Mouse (Mus musculus) cortical plate, adult 2 months (tissue): Measurements from ENCODE around the gene Adam10. TPM values are rescaled to one million over a fixed set of nuclear protein-coding genes. Genes with fewer than 3 reads are reported as not detected.
A peak's percentile ranks its signal among the peaks of the same experiment; 100 is the strongest.

Experiments used
- H3K27ac ChIP-seq: fragments of 200-500 bp; 2 replicates; pipeline ENCODE4 v1.5.1; 2012; ENCODE audit warnings: low read length, control low read depth, inconsistent platforms; ENCODE audit not compliant: insufficient read depth
- H3K4me1 ChIP-seq: fragments of 200-500 bp; 2 replicates; pipeline ENCODE4 v1.6.1; 2011; ENCODE audit warnings: low read length; ENCODE audit not compliant: control insufficient read depth, insufficient read depth
- H3K4me3 ChIP-seq: fragments of 200-500 bp; 2 replicates; pipeline ENCODE4 v1.5.1; 2011; ENCODE audit warnings: mild to moderate bottlenecking, low read length, control low read depth; ENCODE audit not compliant: insufficient read depth
- CTCF ChIP-seq: fragments of 200-500 bp; IDR thresholded peaks from 2 replicates; pipeline ENCODE4 v1.5.1; 2011; ENCODE audit warnings: mild to moderate bottlenecking, control low read depth, low read length; ENCODE audit not compliant: insufficient read depth; ENCODE audit errors: extremely low read depth
- POLR2A ChIP-seq: fragments of 200-500 bp; IDR thresholded peaks from 2 replicates; pipeline ENCODE4 v1.6.1; 2011; ENCODE audit warnings: mild to moderate bottlenecking, low read length, control low read depth; ENCODE audit not compliant: insufficient read depth; ENCODE audit errors: extremely low read depth
- polyA plus RNA-seq: library from polyadenylated mRNA; depleted of rRNA; stranded (reverse); fragments of >200 nt; gene quantifications from 2 replicates; pipeline ENCODE4 v1.2.3, GENCODE M21; 2012; rRNA removed

Gene Adam10
- 37.5 and 38.0 TPM in 2 replicates for polyA plus RNA-seq

DNA sequence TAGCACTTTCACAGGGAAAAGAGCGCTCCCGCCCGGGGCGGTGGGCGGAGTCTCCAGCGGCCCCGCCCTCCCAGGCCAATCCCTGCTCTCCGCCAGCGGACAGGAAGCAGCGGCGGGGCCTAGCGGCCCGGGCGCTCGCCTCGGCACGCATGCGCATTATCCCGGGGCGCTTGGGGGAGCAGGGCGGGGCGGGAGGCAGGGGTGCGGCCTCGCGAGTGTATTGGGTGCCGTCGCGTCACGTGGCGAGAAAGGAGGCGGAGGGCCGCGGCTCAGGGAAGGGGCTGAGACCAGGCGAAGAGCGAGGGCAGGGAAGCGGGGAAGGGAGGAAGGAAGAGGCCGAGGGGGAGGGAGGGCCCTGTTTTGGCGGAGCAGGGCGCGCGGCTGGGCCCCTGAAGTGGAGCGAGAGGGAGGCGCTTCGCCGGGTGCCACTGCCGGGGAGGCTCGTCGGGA lies at the start of gene Adam10:
Gene Adam10, plus strand, starts transcription at position 316 of the 450 bp plus-strand sequence.
- Histone ChIP-seq H3K27ac (peak within 1 kb of the TSS; percentile 95), H3K4me1 (peaks cover 2% of the 10 kb centered on the region)
- peak; percentile 76; the same call in 1 of the 2 replicates for TF ChIP-seq POLR2A
- TF ChIP-seq CTCF: no peak

DNA sequence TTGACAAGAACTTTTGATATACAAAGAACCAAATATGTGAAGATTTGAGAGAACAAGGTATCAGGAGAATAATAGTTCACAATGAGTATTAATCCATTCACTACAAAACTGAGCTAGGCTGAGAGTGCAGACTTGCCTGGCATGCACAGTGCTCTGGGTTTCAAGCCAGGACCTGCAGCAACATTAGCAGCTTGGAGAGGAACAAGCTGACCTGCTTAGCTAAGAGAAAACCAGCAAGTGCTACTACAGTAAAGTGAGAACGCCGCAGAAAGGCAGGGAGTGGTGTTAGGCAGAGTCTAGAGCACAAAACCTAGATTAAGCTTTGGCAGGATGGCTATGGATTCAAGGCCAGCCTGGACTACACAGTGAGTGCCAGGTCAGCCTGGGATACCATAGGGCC lies 49.1 kb upstream of the Adam10 start:
- TF ChIP-seq CTCF: no peak
- no peak for TF ChIP-seq POLR2A
- H3K27ac ChIP-seq: no peak overlapping the region
- H3K4me3 ChIP-seq: no peak overlapping the region
- peaks cover 1% of the 10 kb centered on the region; the same call in 1 of the 2 replicates for H3K4me1 ChIP-seq

More for the DNA sequence above, at the start of gene Adam10:
- peak within 1 kb of the TSS; percentile 90 for H3K4me3 ChIP-seq

DNA sequence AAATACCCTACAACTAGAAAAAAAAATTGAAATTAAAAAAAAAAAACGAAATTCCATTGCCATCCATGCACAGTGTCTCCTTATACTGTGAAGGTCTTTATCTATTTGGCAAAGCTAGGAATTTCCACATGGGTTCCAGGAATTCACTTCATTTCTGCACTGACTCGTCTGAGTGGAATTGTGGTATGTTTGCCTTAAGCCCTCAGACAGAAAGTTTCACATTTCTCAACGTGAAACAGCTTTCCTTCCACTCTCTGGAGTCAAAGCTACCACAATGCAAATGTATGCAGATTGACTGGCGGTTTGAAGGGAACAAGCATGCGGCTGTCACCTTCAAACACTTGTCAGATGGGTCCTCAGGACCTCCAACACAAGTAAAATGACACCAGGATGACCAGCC lies 47.1 kb upstream of the Adam10 start:
- no peak overlapping the region; the same call in 1 of the 2 replicates for H3K27ac ChIP-seq
- peaks cover under 1% of the 10 kb centered on the region; the same call in 1 of the 2 replicates for H3K4me1 ChIP-seq
- no peak overlapping the region for H3K4me3 ChIP-seq
- TF ChIP-seq CTCF (no peak), POLR2A (no peak)

DNA sequence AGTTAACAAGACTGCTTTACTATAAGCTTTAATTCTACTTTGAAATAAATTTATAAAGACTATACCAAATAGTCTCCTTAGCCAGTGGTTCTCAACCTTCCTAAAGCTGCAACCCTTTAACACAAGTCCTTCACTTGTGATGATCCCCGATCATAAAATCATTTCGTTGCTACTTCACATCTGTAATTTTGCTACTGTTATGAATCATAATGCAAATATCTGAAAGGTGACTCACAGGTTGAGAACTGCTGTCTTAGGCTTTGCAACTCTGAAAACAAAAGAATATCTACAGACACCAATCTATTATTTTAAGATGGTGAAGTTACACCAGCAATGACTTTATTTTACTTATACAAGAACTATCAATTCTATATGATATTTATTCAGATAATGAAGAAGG lies 42.0 kb upstream of the Adam10 start:
- TF ChIP-seq CTCF (no peak), POLR2A (no peak)
- H3K4me1 ChIP-seq: no peaks in the 10 kb centered on the region
- H3K27ac ChIP-seq: no peak overlapping the region
- no peak overlapping the region for H3K4me3 ChIP-seq

DNA sequence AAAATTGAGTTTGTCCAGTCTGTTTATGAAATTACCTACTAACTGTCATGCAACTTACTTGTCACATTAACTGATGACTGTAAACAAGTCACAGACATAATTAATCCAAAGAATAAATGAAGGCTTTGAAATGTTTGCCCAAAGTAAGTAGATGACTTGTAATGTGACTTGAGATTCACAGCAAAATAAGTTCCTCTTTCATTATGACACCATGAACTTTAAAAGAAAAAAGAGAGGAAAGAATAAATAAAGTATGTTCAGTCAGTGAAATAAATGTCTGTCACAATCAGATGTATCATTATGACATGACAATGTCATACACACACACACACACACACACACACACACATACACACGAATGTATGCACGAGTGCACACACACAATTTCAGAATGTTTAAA lies 28.5 kb upstream of the Adam10 start:
- no peak for TF ChIP-seq POLR2A
- no peak for TF ChIP-seq CTCF
- H3K27ac ChIP-seq: no peak overlapping the region
- H3K4me3 ChIP-seq: no peak overlapping the region
- H3K4me1 ChIP-seq: peaks cover 8% of the 10 kb centered on the region

DNA sequence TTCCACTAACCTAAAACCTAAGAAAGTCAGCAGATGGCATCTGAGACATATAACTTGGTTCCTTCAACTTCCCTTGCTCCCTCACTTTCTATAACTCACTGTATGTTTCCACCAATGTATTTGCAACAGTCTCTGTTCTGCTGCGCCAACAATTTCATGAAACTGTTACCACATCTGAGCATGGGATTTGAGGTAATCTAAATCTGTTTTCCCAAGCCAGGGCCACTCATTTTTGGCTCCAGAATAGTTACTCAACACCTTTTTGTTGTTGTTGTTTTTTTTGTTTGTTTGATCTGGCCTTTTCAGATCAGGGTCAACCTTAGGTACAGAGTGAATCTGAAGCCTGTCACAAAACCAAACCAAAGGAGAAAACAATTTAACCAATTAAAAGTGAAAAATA lies 27.8 kb upstream of the Adam10 start:
- TF ChIP-seq CTCF (no peak), POLR2A (no peak)
- H3K27ac ChIP-seq: no peak overlapping the region
- peaks cover 8% of the 10 kb centered on the region for H3K4me1 ChIP-seq

DNA sequence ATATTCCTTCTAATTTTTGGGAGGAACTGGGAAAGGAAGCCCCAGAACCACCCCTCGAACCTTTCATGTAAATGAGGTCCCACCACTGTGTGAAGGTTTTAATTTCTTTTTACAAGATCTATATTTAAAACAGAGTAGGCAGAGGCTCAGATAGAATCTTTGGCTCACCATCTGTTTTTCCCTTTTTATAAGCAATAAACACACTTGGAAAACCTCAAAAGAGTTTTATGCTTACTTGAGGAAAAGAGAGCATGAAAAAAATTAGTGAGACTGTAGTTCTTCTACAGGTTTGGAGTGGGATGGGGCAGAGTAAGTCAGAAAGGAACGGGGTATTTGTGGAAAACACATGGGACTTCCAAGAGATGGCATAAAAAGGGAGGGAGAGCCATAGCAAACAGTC lies 26.6 kb upstream of the Adam10 start:
- no peak for TF ChIP-seq POLR2A
- no peak for TF ChIP-seq CTCF
- no peak overlapping the region for H3K27ac ChIP-seq
- peaks cover 8% of the 10 kb centered on the region for H3K4me1 ChIP-seq
- 0 out of 2 replicates have a peak overlapping the region, but pooled peaks have one; percentile 6 for H3K4me3 ChIP-seq

More for the DNA sequence above, 27.8 kb upstream of the Adam10 start:
- H3K4me3 ChIP-seq: no peak overlapping the region

DNA sequence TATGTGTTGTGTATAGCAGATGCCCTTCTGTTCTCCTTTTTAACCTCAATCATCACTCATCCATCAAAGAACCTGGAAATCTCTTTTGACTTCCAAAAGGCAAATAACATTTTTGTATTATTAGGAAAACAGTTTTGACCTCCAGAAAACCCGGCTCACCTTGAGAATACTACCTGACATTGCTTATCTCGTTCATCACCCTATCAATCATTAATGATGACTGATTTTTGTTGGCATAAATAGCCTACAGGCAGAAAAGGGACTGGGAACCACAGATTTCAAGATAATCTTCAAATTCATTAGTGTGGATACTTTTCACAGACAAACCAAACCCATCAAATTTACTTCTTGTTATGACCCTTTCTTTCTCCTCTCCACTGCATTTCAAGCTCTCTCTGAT lies 24.9 kb upstream of the Adam10 start:
- TF ChIP-seq POLR2A (no peak), CTCF (no peak)
- Histone ChIP-seq H3K4me1 (peaks cover 8% of the 10 kb centered on the region), H3K27ac (no peak overlapping the region), H3K4me3 (peak overlapping the region; percentile 83; the same call in 1 of the 2 replicates)

DNA sequence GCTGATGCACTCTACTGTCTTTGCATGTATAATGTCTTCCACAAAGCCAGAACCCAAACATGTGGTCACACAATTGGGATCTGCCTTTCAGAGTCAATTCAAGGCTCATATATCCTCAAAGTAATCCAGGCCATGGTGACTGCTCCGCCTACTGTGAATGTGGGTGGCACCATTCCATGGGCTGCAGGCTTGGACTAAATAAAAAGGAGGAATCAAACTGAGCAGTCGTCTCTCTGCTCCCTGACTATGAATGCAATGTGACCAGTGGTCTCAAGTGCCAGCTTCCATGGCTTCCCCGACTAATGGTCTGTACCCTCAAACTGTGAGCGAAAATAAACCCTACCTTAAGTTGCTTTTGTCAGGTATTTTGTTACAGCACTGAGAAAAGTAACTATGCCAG lies 24.3 kb upstream of the Adam10 start:
- TF ChIP-seq POLR2A (no peak), CTCF (no peak)
- Histone ChIP-seq H3K4me1 (peaks cover 8% of the 10 kb centered on the region), H3K27ac (no peak overlapping the region), H3K4me3 (peak overlapping the region; percentile 83)

DNA sequence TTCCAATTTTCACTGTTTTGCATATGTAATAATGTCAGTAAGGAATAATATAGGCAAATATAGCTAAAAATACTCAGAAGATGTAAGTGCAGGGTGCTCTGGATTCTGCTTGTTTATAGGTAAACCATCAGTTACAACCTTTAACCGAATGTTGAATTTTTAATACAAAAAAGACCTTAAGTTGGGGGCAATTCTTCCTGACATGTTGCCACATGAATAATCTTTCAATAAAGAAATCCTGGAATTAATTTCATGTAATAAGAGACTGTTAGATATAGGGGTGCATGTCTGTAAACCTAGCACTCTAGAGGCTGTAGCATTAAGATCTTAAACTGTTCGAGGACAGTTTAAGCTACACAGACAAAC lies 23.1 kb upstream of the Adam10 start:
- H3K4me1 ChIP-seq: peaks cover 8% of the 10 kb centered on the region
- H3K4me3 ChIP-seq: peak overlapping the region; percentile 83; the same call in 1 of the 2 replicates
- TF ChIP-seq CTCF: no peak
- TF ChIP-seq POLR2A: no peak
- no peak overlapping the region for H3K27ac ChIP-seq
